Mouse (Mus musculus) bone marrow macrophage, adult 2 months (primary cell): ENCODE measurements at regions not wholly inside any gene's neighbourhood (a gene's known extent, or its start where the extent isn't known, plus 50 kb on each side); places are given as distances from the start of the nearest gene placed in this dataset.

Experiments used
- CTCF ChIP-seq: IDR thresholded peaks from 2 replicates; pipeline ENCODE4 v1.5.1; 2012; ENCODE audit warnings: low read depth, mild to moderate bottlenecking, low read length, moderate library complexity
- POLR2A ChIP-seq: IDR thresholded peaks from 2 replicates; pipeline ENCODE4 v1.6.1; 2012; ENCODE audit warnings: mild to moderate bottlenecking, low read depth, low read length, borderline replicate concordance

DNA sequence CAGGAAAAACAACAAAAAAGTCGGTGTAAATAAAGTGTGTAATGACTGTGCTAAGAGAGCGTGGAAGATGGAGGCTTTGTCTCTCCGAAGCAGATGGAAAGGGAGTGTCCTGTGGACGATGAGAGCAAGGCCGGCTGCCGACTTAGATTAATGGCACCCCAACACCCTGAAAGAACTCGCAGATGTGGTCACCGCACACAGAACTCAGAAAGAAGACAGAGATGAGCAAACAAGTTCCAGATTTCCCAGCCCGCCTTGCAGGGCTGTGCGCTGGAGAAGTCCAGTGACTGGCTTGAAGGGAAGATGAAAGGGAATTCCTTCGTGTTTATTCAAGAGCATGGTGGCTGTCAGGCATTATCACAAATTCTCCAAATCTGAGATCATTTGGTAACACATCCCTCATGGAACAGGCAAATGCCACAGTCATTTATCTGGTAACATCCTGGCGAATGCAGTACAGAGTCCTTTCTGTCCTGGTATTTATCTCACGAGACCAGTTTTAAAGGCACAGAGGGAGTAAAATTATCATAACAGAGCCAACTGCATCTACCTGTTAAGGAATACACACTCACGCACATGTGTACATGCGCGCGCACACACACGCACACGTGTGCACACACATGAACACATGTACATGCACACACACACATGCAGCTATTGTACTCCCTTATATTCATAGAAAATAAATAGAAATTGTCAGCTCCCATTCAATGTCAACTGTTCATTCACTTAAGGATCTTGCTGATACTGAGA lies 64.0 kb upstream of the Tgif1 start:
- TF ChIP-seq CTCF (no peak), POLR2A (no peak)
